Mouse (Mus musculus) cerebellum, adult 9-11 months (tissue): ENCODE measurements around the gene Ptbp1.

Source experiments
- DNase-seq: peaks from one replicate; pipeline ENCODE4 v3.0.0; 2022

Ptbp1 gene

DNA sequence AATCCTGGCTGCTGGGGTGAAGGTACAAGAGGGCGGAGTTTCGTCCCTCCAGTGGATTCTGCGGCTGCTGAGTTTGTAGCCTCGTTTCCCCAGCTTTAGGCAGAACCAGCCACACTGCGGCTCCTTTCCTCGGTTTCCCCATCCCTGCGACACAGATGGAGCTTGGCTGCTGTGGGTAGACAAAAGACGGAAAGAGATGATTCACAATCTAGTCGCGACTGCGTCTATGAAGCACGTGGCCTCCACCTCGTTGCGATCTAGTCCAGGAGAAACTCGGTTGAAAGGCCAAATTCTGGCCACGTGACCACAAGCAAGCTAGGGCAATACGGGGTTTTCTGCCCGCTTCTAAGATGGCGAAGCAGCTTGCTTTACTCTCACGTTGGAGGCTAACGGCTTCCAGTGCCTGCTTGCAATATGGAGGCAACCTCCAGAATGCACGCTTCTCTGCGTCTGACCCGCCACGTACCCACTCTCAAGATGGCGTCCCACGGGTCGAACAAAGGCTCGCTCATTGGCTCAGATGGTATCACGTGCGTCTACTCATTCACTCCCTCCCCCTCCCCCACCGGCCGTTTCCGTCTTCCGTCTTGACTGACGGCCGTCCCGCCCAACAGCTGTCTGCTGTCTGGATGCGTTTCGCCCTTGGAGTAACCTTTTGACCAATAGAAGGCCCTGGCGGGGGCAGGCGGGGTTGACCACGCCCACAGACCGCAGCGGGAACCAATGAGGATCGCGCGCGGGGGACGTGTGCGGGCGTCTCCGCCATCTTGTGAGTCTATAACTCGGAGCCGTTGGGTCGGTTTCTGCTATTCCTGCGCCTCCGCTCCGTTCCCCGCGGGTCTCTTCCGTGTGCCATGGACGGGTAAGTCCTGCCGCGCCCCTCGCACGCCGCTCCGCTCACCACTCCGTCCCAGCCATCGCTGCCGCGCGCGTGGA, at the start of gene Ptbp1:
Ptbp1 (plus strand) TSS at position 568 of the 936 bp plus-strand sequence.
- DNase-seq = peak; percentile 99

DNA sequence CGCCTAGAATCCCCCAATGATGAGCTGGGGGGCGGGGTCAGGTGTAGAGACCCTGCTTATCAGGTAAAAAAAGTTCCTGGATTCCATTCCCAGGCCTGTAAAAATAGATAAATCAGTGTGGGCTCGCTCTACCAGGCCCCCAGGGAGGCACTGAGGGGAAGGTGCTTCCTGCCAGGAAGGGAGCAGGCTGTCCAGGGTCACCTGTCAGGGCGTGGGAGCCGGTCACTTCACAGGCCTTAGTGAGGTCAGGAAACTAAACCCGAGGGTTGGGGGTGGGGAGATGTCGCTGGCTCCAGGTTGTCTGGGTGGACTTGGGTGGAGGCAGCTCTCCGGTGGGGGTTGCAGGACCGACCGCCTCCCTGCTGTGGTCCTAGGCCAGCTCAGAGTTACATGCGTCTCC, 48.6 kb upstream of the Ptbp1 start:
- peak; percentile 52 for DNase-seq

DNA sequence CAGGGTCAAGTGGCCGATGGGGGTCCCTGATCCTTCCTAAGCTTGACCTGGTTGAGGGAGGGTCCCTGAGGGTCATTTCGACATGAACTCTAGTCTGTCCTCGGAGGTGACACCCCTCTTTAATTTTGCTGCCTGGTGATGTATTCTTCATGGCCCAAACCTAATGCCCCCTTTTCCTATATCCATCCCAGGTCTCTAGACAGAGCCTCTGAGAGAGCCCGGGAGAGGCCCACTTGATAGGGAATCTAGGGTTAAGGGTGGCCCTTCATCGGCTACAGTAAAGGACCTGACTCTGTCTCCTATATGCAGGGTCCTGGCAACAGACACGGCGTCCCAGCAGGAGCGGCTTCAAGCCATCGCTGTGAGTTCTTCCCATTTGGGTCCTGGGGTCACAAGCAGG, 47.9 kb upstream of the Ptbp1 start:
- peak; percentile 32 for DNase-seq

GRCm38 (mm10) chr10:79806972-79807371, 47.3 kb upstream of the Ptbp1 start:
- DNase-seq = peak; percentile 46

DNA sequence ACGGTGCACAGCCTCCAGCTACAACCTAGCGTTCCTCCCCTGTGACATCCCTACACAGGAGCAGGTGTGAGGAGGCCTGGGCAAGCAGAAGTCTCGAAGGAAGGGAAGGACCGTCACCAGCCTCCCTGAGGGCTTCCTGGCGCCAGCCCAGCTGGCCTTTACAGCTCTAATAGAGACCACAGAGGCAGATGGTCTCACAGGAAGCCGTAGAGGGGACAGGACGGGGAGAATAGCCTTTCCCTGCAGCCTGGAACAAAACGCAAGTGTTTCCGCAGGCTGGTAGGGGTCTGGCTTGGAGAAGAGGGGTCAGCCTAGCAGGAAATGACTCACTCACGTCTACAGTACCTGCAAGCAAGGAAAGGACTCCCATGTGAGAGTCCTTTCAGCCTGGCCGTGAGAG, 46.4 kb upstream of the Ptbp1 start:
- peak; percentile 72 for DNase-seq

DNA sequence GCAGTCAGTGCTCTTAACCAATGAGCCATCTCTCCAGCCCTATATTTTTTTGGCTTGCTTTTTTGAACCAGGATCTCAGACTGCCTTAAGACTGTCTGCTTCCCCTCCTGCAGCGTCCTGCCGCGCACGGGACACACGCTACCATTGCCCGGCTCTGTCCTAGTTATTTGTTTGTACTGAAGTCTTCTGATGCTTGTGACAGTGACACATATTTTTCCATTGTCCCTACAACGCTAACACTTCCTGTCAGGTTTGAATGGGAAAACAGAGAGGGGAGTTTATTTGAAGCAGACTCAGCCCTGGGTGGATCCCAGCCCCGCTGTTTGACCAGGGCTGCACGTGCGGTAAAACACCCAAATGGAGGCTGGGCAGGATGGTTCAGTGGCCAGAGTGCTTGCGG, 45.5 kb upstream of the Ptbp1 start:
- peak; percentile 9 for DNase-seq

DNA sequence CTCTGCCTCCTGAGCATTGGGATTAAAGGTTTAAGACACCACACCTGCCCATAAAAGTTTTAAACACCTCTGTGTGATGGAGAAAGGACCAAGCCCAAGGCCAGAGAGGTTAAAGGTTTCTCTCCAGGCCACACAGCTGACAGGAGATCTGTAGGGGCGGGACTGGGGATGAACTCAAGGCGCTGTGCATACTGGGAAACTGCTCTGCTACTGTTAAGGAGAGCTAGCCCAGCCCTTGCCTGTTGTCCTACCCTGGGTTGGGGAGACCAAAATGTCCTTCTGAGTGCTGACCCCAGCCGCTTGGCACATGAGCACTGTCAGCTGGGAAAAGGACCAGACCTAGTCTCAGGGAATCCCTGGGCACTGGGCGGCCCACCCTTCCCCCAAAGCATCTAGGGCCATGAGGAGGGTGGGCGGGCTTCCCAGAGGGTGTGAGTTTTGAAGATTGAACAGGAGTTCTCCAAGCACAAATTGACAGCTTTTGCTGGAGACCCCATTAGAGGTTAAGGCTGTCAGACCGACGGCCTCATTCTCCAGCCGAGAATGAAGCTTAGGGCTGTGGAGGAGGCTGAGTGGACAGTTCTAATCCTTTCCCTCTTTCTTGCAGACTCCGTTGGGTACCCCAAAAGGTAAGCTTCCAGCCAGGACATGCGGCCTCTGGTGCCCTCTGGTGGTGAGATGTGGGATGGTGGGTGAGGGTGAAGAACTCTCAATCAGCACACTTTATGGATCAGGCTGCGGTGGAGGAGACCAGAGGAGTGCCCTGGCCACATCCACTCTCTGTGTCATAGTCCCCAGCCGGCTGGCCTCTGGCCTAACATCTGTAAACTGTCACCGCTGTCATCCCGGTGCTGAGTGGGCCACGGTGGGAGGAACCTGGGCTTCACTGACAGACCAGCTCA, 42.2 kb upstream of the Ptbp1 start:
- peak; percentile 82 for DNase-seq

DNA sequence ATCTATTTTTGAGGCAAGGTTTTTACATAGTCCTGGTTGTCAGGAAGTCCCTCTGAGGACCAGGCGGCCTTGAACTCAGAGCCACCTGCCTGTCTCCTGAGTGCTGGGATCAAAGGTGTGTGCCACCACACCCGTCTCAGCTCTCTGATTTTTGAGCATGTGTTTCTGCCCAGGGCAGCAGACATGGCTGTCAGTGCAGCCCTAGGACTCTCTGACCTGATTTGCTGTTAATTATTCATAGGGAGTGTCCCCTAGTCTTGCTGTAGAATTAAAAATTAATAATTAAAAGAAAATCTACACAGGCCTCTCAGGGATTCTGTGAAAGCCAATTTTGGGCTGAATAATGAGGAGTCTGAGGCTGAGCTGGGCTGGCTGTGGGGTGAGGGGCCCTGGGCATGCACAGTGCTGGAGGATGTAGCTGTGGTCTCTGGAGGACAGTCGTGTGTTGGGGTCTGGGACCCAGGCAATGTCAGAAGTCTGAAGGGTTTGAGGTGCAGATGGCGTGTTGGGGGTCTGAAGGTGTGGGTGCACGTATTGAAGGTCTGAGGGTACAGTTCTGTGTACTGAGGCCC, 39.9 kb upstream of the Ptbp1 start:
- no peak for DNase-seq

- DNase-seq = no peak
These were observed 38.3 kb upstream of the Ptbp1 start for GRCm38 (mm10) chr10:79815671-79816494.

- no peak for DNase-seq
These were observed 37.1 kb upstream of the Ptbp1 start for GRCm38 (mm10) chr10:79817111-79817510.

DNA sequence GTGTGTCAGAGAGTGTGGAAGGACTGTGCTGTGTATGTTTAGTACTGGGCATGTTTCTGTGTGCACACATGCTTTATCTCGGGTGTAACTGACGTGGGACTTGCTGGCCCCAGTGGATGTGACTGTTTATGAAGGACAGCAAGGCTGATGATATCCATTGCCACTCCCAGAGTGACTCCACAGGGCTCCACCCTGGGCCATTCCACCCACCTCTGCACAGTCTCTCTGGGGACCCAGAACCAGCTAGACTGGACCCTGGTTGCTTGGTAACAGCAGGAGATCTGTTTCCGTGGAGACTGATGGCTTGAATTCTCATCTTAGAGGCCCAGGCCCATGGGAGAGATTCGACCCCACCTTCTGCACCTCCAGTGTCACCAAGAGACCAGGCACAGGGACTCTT, 36.0 kb upstream of the Ptbp1 start:
- DNase-seq = no peak

DNA sequence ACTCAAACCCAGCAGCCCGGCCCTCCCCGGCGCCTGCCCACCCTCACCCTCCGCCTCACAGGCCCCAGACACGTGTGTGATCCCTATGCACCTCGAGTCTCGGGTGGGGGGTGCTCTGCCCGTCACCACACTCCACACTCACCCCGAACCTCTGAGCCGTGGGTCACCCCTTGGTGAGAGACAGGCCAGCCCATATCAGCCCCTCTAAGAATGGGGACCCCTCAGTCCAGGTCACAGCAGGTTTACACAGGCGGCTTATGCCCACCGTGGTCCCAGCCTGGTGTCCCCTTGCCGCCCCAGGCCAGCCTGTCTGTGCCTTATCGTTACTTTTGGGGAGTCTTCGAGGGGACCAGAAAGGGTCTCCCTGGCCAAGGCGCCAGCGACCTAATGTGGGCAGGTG, 34.6 kb upstream of the Ptbp1 start:
- peak; percentile 14 for DNase-seq

DNA sequence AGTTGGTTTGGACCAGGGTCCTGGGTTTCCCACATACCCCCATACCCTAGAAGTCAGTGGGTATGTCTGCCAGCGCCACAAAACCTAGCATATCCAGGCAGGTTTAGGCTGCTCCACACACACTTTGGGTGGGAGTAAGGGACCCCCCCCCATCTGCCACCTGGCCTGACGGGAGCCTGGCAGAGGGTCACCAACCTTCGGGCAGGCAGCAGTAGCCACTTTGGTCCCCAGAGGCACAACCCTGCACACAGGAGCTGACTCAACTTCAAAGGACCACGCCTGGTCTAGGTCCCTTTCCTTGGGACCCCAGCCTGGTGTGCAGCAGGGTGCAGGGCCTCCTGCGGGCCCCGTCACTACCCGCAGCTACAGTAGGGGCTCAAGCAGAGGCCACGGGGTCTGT, 34.0 kb upstream of the Ptbp1 start:
- DNase-seq = peak; percentile 11

DNA sequence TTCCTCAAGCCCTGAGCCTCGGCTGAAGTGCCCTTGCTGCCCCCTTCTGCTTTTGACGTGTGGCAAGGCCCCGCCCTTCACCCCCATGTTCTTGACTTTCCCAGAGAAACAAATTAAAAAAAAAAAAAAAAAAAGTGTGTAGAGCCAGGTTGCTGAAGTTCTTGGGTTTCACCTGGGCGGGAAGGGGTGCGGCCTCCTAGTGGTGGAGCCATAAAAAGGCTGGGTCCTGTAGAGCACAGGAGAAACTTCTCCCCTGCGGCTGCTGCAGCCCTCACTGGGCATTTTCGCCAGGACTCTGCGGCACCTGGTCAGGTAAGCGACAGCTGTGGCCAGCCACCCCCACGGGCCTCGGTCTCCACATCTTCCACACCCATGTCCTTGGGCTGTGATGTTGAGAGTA, 33.4 kb upstream of the Ptbp1 start, which contains the start of gene Misp:
Misp (plus strand) TSS at position 208 of the 400 bp plus-strand sequence.
- no peak for DNase-seq

GRCm38 (mm10) chr10:79821731-79822130, 32.5 kb upstream of the Ptbp1 start:
- no peak for DNase-seq

DNA sequence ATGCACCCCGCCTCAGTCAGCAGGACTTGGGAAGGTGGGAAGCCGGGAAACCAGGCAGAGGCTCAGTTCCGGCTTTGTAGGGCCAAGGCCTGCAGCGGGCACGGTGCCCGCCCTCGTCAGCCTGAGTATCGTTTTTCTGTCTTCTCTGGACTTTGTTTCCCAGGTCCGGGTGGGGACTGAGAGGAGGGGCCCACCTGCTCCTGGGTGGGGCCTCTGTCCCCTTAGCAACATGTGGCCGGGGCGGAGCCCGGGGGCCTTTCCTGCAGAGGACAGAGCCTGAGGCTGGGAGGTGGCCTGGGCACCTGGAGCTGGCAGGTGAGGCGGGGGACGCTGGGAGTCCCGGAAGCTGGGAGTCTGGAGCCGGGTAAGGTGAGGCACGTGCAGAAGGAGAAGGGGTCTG, 31.9 kb upstream of the Ptbp1 start:
- DNase-seq = peak; percentile 30

- no peak for DNase-seq
These were observed 31.2 kb upstream of the Ptbp1 start for GRCm38 (mm10) chr10:79823011-79823410.

- DNase-seq = no peak
These were observed 29.8 kb upstream of the Ptbp1 start for GRCm38 (mm10) chr10:79824413-79824812.

GRCm38 (mm10) chr10:79831583-79831982, 22.6 kb upstream of the Ptbp1 start:
- no peak for DNase-seq

DNA sequence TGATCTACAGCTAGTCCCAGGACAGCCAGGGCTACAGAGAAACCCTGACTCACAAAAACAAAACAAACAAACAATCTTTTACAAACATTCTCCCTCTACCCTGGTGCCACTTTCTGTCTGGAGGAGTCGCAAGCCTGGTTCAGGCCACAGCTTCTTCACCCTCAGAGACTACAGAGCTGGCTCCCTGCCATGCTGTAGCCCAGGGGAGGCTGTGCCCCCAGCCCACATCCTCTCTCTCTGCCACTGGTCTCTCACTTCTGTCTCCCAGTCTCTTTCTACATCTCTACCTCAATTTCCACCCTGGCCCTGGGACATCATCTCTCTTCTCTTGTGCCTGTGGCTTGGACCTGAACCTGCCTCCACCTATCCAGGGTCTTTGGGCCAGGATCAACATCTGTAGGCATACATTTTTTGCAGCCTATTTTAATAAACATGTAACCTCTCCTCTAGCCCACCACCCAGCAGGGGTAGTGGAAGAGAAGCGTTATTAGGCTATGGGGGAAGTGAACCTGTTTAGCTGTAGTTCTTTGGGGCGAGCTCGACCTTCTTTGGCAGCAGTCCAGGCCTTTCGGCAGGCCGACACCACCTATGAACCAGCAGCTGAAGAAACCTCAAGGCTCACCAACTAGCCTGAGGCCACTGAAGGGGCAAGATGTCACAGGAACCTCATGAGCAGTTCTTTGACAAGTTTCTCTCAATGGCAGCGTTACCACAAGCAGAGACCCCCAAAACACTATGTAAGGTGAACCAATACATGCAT, 22.0 kb upstream of the Ptbp1 start:
- DNase-seq = no peak

DNA sequence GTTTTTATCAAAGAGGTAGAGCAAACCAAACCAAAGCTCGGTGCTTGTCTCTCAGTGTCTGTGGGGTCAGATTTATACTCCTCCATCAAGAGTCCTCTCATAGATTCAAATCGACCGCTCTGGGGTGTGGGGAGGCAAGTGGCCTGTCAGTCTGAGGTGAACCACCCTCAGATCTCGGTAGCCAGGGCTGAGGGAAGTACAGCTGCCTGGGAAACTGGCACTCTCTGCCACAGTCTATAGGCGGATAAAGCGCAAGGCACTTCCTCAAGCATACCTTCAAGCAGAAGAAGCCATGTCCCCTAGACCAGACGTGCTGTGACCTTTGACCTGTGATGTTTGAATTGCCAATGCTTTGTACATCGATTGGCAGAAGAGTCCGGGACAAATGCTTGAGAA, 21.4 kb upstream of the Ptbp1 start:
- DNase-seq = no peak
